Mouse (Mus musculus) bone marrow, adult 2 months (tissue): ENCODE results near the gene Vmn2r108. TPM values are rescaled to one million over a fixed set of nuclear protein-coding genes. Genes with fewer than 3 reads are reported as not detected.
"Not testable (repeated sequence)": the region's sequence is repeated elsewhere in the genome, so short reads cannot be mapped to it uniquely, and the experiment has no call there.

Experiments used
- H3K27ac ChIP-seq: fragments of 200-500 bp; 2 replicates; pipeline ENCODE4 v1.5.1; 2012; ENCODE audit warnings: low read depth, mild to moderate bottlenecking, control low read depth, inconsistent platforms, low read length; ENCODE audit not compliant: control insufficient read depth, poor library complexity, insufficient read depth
- H3K4me1 ChIP-seq: fragments of 200-500 bp; 2 replicates; pipeline ENCODE4 v1.6.1; 2011; ENCODE audit warnings: low read length; ENCODE audit not compliant: control insufficient read depth, insufficient read depth
- H3K4me3 ChIP-seq: fragments of 200-500 bp; replicated peaks from 2 replicates; pipeline ENCODE3; 2011; ENCODE audit warnings: mild to moderate bottlenecking, low read depth, low read length, control low read depth; ENCODE audit not compliant: control insufficient read depth
- CTCF ChIP-seq: fragments of 200-500 bp; IDR thresholded peaks from 2 replicates; pipeline ENCODE4 v1.5.1; 2011; ENCODE audit warnings: low read length, control low read depth; ENCODE audit not compliant: control insufficient read depth, insufficient read depth
- POLR2A ChIP-seq: fragments of 200-500 bp; IDR thresholded peaks from 2 replicates; pipeline ENCODE4 v1.6.1; 2011; ENCODE audit warnings: low read depth, mild to moderate bottlenecking, control low read depth, low read length, borderline replicate concordance; ENCODE audit not compliant: control insufficient read depth
- WGBS: fragments of 180-500 bp; shearing (Covaris S2); methylation state at CpG from one replicate; pipeline ENCODE4 v1.1.7; 2018; 5-methylcytosine and 5-hydroxymethylcytosine counted together
- polyA plus RNA-seq: library from polyadenylated mRNA; stranded (reverse); fragments of >200 nt; gene quantifications from 2 replicates; pipeline ENCODE4 v1.2.4, GENCODE M21; 2011; ENCODE audit warnings: low replicate concordance; ENCODE audit not compliant: missing spikeins, insufficient read depth, insufficient read length

Gene Vmn2r108
- polyA plus RNA-seq: not detected in 2 replicates

DNA sequence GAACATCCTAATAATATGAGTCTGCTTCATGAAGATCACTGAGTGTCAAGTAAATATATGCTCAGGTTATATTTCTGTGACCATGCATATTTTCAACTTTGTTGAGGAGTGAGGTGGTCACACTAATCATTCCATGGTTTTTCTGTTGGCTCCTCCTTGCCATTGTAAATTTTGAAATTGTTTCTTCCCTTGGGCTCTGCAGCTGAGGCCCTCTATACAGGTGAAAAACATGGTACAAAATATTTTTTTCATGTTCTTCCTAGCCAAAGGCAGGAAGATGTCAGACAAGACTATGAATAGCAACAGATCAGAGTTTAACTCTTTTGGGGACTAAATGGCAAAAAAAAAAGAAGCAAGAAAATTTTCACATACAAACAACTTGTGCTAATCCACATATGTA lies at the start of gene Vmn2r108:
Gene Vmn2r108 (minus strand): TSS at position 101 of the 400 bp plus-strand sequence.
- no peak within 1 kb of the TSS for H3K4me3 ChIP-seq
- H3K4me1 ChIP-seq: no peaks in the 10 kb centered on the region
- H3K27ac ChIP-seq: no peak within 1 kb of the TSS
- TF ChIP-seq CTCF (no peak), POLR2A (no peak)

DNA sequence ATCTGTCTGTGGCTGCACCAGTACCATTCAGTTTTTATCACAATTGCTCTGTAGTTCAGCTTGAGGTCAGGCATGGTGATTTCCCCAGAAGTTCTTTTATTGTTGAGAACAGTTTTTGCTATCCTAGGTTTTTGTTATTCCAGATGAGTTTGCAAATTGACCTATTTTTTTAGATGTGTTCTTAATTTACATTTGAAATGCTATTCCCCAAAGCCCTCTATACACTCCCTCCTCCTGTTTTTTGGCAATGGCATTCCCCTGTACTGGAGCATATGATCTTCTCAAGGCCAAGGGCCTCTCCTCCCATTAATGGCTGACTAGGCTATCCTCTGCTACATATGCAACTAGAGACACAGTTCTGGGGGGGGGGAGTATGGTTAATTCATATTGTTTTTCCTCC lies 27.1 kb upstream of the Vmn2r108 start:
- not testable (repeated sequence) for H3K4me3 ChIP-seq, H3K27ac ChIP-seq, H3K4me1 ChIP-seq

DNA sequence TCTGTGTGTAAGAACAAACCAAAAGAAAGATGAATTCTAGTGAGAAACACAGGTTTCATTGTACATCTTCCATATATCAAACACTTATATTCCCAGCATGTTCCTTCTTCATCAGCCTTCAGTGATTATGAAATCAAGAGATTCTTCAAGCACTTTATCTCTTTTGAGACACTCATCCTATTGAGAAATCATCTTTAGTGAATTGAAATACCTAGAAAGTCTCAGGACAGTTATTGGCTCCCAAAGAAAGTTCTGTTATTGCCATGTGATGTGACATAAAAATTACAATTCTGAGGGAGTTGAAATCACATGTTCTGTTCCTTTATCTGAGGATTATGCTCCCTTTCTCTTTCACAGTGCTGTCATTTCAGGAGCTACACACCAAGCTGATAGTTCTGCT lies 16.7 kb upstream of the Vmn2r108 start, which contains the start of gene Vmn1r225:
Gene Vmn1r225 (plus strand): TSS at position 301 of the 400 bp plus-strand sequence.
- H3K27ac ChIP-seq: no peak within 1 kb of the TSS
- no peaks in the 10 kb centered on the region for H3K4me1 ChIP-seq
- TF ChIP-seq POLR2A: no peak
- TF ChIP-seq CTCF: no peak
- no peak within 1 kb of the TSS for H3K4me3 ChIP-seq

DNA sequence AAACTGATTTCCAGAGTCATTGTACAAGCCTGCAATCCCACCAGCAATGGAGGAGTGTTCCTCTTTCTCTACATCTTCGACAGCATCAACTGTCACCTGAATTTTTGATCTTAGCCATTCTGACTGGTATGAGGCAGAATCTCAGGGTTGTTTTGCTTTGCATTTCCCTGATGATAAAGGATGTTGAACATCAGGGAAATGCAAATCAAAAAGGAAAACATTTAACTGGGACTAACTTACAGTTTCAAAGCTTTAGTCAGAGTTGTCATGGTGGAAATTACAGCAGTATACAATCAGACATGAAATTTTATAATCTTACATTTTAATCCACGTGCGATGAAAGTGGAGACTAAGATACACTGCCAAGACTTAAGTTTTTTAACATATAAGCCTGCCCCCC lies 7.8 kb downstream of the Vmn2r108 start:
- H3K4me3 ChIP-seq: no peak overlapping the region
- 61% methylated on average over 3 of the region's 3 CpGs for WGBS
- no peak overlapping the region for H3K27ac ChIP-seq
- TF ChIP-seq POLR2A: no peak
- no peak for TF ChIP-seq CTCF
- H3K4me1 ChIP-seq: no peaks in the 10 kb centered on the region

DNA sequence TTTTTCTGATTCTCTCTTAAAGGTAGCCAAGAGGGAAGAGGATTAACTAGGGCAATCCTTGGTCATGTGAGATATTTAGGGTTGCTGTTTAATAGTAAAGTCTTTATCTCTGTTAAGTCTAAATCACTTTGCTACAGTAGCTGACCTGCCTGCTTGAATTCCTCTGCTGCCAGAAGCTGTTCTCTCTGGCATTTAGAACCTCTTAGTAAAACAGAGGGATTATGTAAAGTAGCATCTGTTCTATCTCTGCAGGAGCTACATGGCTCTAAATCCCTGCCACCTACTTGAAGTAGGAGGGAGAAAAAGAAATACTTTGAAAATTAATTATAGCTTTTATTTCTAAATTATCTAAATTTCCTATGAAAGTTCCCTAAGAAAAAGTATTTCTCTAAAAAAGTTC lies 41.9 kb downstream of the Vmn2r108 start:
- TF ChIP-seq CTCF (no peak), POLR2A (no peak)
- H3K4me1 ChIP-seq: no peaks in the 10 kb centered on the region

DNA sequence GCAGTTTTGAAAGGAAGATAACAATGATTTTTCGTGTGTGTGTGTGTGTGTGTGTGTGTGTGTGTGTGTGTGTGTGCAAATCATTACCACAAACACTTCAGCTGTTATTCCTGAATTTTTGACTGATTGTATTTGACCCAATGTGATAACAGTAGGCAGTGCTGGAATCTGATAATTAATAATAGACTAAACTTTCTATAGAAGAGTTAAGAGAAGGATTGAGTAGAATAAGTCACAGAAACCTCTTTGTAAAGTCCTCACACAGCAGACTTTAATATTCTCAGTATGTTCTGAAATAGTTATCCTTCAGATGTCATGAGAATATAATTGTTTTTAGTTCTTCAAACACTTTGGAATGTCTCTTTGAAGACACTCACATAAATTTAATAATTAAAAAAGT lies 67.3 kb downstream of the Vmn2r108 start, which contains the start of gene Vmn1r224:
Gene Vmn1r224 (plus strand): TSS at position 301 of the 400 bp plus-strand sequence.
- no peaks in the 10 kb centered on the region for H3K4me1 ChIP-seq
- no peak within 1 kb of the TSS for H3K4me3 ChIP-seq
- 22% methylated on average over 1 of the region's 1 CpGs for WGBS
- H3K27ac ChIP-seq: no peak within 1 kb of the TSS
- TF ChIP-seq POLR2A (no peak), CTCF (no peak)

More for the DNA sequence above, 41.9 kb downstream of the Vmn2r108 start:
- H3K4me3 ChIP-seq: no peak overlapping the region
- no peak overlapping the region for H3K27ac ChIP-seq

Other genes with a start within 250 kb of the Vmn2r108 start
- not detected in 2 replicates for gene Vmn2r105, start 246.3 kb downstream of the Vmn2r108 start, polyA plus RNA-seq
- not detected in 2 replicates for gene Vmn2r106, start 195.8 kb downstream of the Vmn2r108 start, polyA plus RNA-seq
- not detected in 2 replicates for gene Vmn2r107, start 136.1 kb downstream of the Vmn2r108 start, polyA plus RNA-seq
- not detected in 2 replicates for gene Vmn1r224, start 67.2 kb downstream of the Vmn2r108 start, polyA plus RNA-seq
- 0.32 TPM in 1 of 2 replicates, not detected in the other for gene Vmn1r225, start 16.8 kb upstream of the Vmn2r108 start, polyA plus RNA-seq
- gene Vmn2r109, start 83.4 kb upstream of the Vmn2r108 start, polyA plus RNA-seq: not detected in 2 replicates
- 0.11 TPM in 1 of 2 replicates, not detected in the other for gene Vmn2r110, start 115.1 kb upstream of the Vmn2r108 start, polyA plus RNA-seq
- gene Fpr-rs3, start 143.5 kb upstream of the Vmn2r108 start, polyA plus RNA-seq: not detected in 2 replicates
- not detected in 2 replicates for gene Vmn1r226, start 201.5 kb upstream of the Vmn2r108 start, polyA plus RNA-seq
- not detected in 2 replicates for gene Vmn1r227, start 248.5 kb upstream of the Vmn2r108 start, polyA plus RNA-seq